ENCODE assay signal across 8 mouse cellular contexts in genomic region chr16:18343778-18344177, GRCm38 (mm10). TPM values are rescaled to one million over a fixed set of nuclear protein-coding genes. Genes with fewer than 3 reads are reported as not detected.
DNase-seq lines count a peak whose midpoint lies in the region; ATAC-seq and TF ChIP-seq lines count a peak whose summit lies in the region.

No protein-coding gene starts in this region.

- peak overlapping the region; percentile 71 for H3K4me2 ChIP-seq in hindbrain, postnatal 0 days (ENCODE audit: low read depth, low read length)

- peak; percentile 92 for ATAC-seq in hindbrain, postnatal 0 days
- peak; percentile 93 for ATAC-seq in megakaryocyte, adult 5-6 weeks (ENCODE audit: poor library complexity, severe bottlenecking)

- no peak for TF ChIP-seq CTCF in hindbrain, postnatal 0 days (IDR thresholded peaks at IDR 0.05; ENCODE audit: low read depth)
- no peak for TF ChIP-seq CTCF in left cerebral cortex, adult 2 months (IDR thresholded peaks at IDR 0.05)

- intact Hi-C loops in left cerebral cortex, adult 2 months (cut with DNase I): loop anchor here (2.0 kb wide), 1 partner anchor 273 kb away; no protein-coding TSS in a partner anchor

- DNase-seq in WW6 (ENCODE audit: low read depth, low spot score): peak; percentile 91
- peak; percentile 91 to 96 for DNase-seq in cerebellum, postnatal 4 days (ENCODE audit: low spot score in 2 of 2)
- peak; percentile 97 for DNase-seq in gastrocnemius, adult 18-20 months (ENCODE audit: low spot score)
- DNase-seq in hindbrain, postnatal 0 days (ENCODE audit: low spot score): peak; percentile 98
- DNase-seq in left cerebral cortex, adult 2 months (ENCODE audit: extremely low spot score in 1 of 2, low spot score in 2 of 2): peak; percentile 97
- DNase-seq in right cerebral cortex, adult 2 months (ENCODE audit: low spot score in 2 of 2): peak; percentile 98
- DNase-seq in urinary bladder, postnatal 14 days (ENCODE audit: low spot score): peak; percentile 97

- H3K27me3 ChIP-seq in hindbrain, postnatal 0 days (ENCODE audit: insufficient read depth, low read length): no peaks in the 10 kb centered on the region

- H3K9me3 ChIP-seq in hindbrain, postnatal 0 days (ENCODE audit: low read length): no peaks in the 10 kb centered on the region

- peak overlapping the region; percentile 70 for H3K9ac ChIP-seq in hindbrain, postnatal 0 days (replicated peaks; ENCODE audit: low read length)

- peaks cover 24% of the 10 kb centered on the region for H3K4me1 ChIP-seq in hindbrain, postnatal 0 days (ENCODE audit: insufficient read depth, low read length)

- H3K27ac ChIP-seq in hindbrain, postnatal 0 days: peak overlapping the region; percentile 82
- peak overlapping the region; percentile 90 for H3K27ac ChIP-seq in left cerebral cortex, adult 2 months

- WGBS in hindbrain, postnatal 0 days: under 1% methylated on average over 38 of the region's 38 CpGs

- H3K4me3 ChIP-seq in hindbrain, postnatal 0 days (ENCODE audit: low read length): peak overlapping the region; percentile 65
- H3K4me3 ChIP-seq in left cerebral cortex, adult 2 months: peak overlapping the region; percentile 64

- no peaks in the 10 kb centered on the region for H3K36me3 ChIP-seq in hindbrain, postnatal 0 days (ENCODE audit: insufficient read depth, low read length)

RNA-seq across cellular contexts. Expression of gene Tango2, which starts 4.1 kb away (rescaled TPM):
- total RNA-seq in gastrocnemius, adult 18-20 months (2021): 10 to 100 TPM; 42.5 to 54.5 TPM
- 43.5 and 63.3 TPM in 2 replicates for total RNA-seq in hindbrain, postnatal 0 days (2014; rRNA removed)
- polyA plus RNA-seq in hindbrain, postnatal 0 days (2015; fragmentation: Nextera tagmentation; extraction: Ambion mirVana): 95.6 and 99.2 TPM in 2 replicates
- 100 to 1,000 TPM; 154 to 158 TPM for total RNA-seq in left cerebral cortex, adult 2 months (2021)
- 27.2 and 27.4 TPM in 2 replicates for total RNA-seq in megakaryocyte, adult 5-6 weeks (2015)
- total RNA-seq in megakaryocyte, adult 5-6 weeks (2017): 5.7 and 11.8 TPM in 2 replicates

RNA-seq across cellular contexts. Expression of gene Arvcf, which starts 4.2 kb away (rescaled TPM):
- total RNA-seq in gastrocnemius, adult 18-20 months (2021): 1 to 10 TPM; 7.7 to 8.4 TPM
- 168 and 180 TPM in 2 replicates for total RNA-seq in hindbrain, postnatal 0 days (2014; rRNA removed)
- polyA plus RNA-seq in hindbrain, postnatal 0 days (2015; fragmentation: Nextera tagmentation; extraction: Ambion mirVana): 46.3 and 48.9 TPM in 2 replicates
- 10 to 100 TPM; 39.1 to 50.4 TPM for total RNA-seq in left cerebral cortex, adult 2 months (2021)
- 0.38 and 0.68 TPM in 2 replicates for total RNA-seq in megakaryocyte, adult 5-6 weeks (2015)
- 1.5 and 3.0 TPM in 2 replicates for total RNA-seq in megakaryocyte, adult 5-6 weeks (2017)

RNA-seq across cellular contexts. Expression of gene Dgcr8, which starts 54.7 kb away (rescaled TPM):
- total RNA-seq in gastrocnemius, adult 18-20 months (2021): 10 to 100 TPM; 11.2 to 11.8 TPM
- total RNA-seq in hindbrain, postnatal 0 days (2014; rRNA removed): 39.9 and 43.4 TPM in 2 replicates
- 19.1 and 20.8 TPM in 2 replicates for polyA plus RNA-seq in hindbrain, postnatal 0 days (2015; fragmentation: Nextera tagmentation; extraction: Ambion mirVana)
- 10 to 100 TPM; 41.1 to 41.8 TPM for total RNA-seq in left cerebral cortex, adult 2 months (2021)
- 23.3 and 32.1 TPM in 2 replicates for total RNA-seq in megakaryocyte, adult 5-6 weeks (2015)
- total RNA-seq in megakaryocyte, adult 5-6 weeks (2017): 33.2 and 40.2 TPM in 2 replicates

Comparison
In these comparisons a context has a peak if more than half of its experiments do, and no peak if none do; other contexts are left out.
1. Peak in every context shown above with its lines: DNase-seq, ATAC-seq, H3K4me3 ChIP-seq and H3K27ac ChIP-seq.
2. RNA of gene Arvcf, which starts 4.2 kb away (total RNA-seq): 168 to 180 TPM in hindbrain, postnatal 0 days and 39.1 to 50.4 TPM in left cerebral cortex, adult 2 months; 7.7 to 8.4 TPM in gastrocnemius, adult 18-20 months and 0.38 to 3.0 TPM in megakaryocyte, adult 5-6 weeks; every median in the first group is over 4 times any median in the second.